ENCODE assay signal across 18 mouse cellular contexts in the genomic region with DNA sequence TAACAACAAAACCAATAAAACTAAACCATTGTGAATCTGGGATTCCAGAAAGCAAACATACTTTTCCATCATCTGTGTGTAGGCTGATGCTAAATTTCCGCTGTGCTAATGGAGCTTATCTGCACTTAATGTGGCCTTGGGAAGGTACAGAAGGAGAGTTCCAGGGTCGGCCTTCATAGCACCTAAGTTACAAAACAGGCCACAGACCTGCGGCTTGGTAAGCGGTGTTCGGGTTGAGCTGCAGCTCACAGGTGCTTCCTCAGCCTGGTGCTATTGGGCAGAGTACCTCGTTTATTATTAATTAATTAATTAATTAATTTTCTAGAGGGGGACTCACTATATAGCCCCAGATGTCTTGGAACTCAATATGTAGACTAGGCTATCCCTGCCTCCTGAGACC. TPM values are rescaled to one million over a fixed set of nuclear protein-coding genes. Genes with fewer than 3 reads are reported as not detected.
"Had no signal": no experiment of that assay in that cellular context is flagged by ENCODE, and none has a peak within 500 bp of the region (broad histone marks: within the 10 kb centered on the region; RNA-seq: fewer than 3 reads in every experiment).

No protein-coding gene starts in this region.

- DNase-seq: left cerebral cortex, postnatal 4 days; liver, postnatal 0 days; lung, embryonic 14.5 days; thymus, adult 2 months; thymus, postnatal 14 days; thymus, postnatal 4 days had no signal

- H3K4me2 ChIP-seq: limb, embryonic 12.5 days; limb, embryonic 15.5 days; liver, embryonic 11.5 days; lung, embryonic 14.5 days; midbrain, embryonic 13.5 days had no signal

- ATAC-seq: inflammation-experienced regulatory T-cells, adult 6 months; intestine, embryonic 16.5 days; liver, postnatal 0 days; lung, postnatal 0 days; midbrain, embryonic 13.5 days; midbrain, embryonic 16.5 days had no signal

- H3K27me3 ChIP-seq: limb, embryonic 12.5 days; limb, embryonic 15.5 days; midbrain, embryonic 13.5 days had no signal

- H3K36me3 ChIP-seq: limb, embryonic 12.5 days; limb, embryonic 15.5 days; midbrain, embryonic 10.5 days; midbrain, embryonic 13.5 days had no signal

- H3K27ac ChIP-seq: limb, embryonic 12.5 days; limb, embryonic 15.5 days; liver, embryonic 14.5 days; midbrain, embryonic 10.5 days; midbrain, embryonic 13.5 days had no signal

- H3K9ac ChIP-seq: limb, embryonic 12.5 days; limb, embryonic 15.5 days; liver, embryonic 14.5 days; liver, postnatal 0 days; lung, embryonic 14.5 days; midbrain, embryonic 13.5 days had no signal

- H3K9me3 ChIP-seq: limb, embryonic 12.5 days; limb, embryonic 15.5 days; megakaryocyte, embryonic 14.5 days; midbrain, embryonic 10.5 days; midbrain, embryonic 13.5 days had no signal

- H3K4me1 ChIP-seq: midbrain, embryonic 13.5 days had no signal

- H3K4me3 ChIP-seq: limb, embryonic 12.5 days; limb, embryonic 15.5 days; megakaryocyte, embryonic 14.5 days; midbrain, embryonic 10.5 days; midbrain, embryonic 13.5 days had no signal

RNA-seq across cellular contexts. Expression of gene Plau, which starts 7.7 kb away (rescaled TPM):
- total RNA-seq: monocyte, adult 5-6 weeks had no signal
